In genomic region chrX:8271083-8271820, GRCm38 (mm10) we compare ENCODE assay signal across 9 mouse cellular contexts. TPM values are rescaled to one million over a fixed set of nuclear protein-coding genes. Genes with fewer than 3 reads are reported as not detected.
DNase-seq lines count a peak whose midpoint lies in the region; ATAC-seq and TF ChIP-seq lines count a peak whose summit lies in the region.
"Had no signal": no experiment of that assay in that cellular context is flagged by ENCODE, and none has a peak within 500 bp of the region (broad histone marks: within the 10 kb centered on the region; RNA-seq: fewer than 3 reads in every experiment).

TSS of gene Slc38a5 (plus strand) at chrX:8271133.

- H3K27ac ChIP-seq in lung, embryonic 15.5 days: peak within 1 kb of the TSS; percentile 66
- H3K27ac ChIP-seq in intestine, postnatal 0 days (ENCODE audit: low read depth, low read length): no peak within 1 kb of the TSS
- H3K27ac ChIP-seq in neural tube, embryonic 13.5 days (replicated peaks): no peak within 1 kb of the TSS

- no peak for TF ChIP-seq CTCF in intestine, postnatal 0 days (IDR thresholded peaks at IDR 0.05; ENCODE audit: low read depth)

- ATAC-seq in lung, embryonic 15.5 days (ENCODE audit: borderline replicate concordance, extremely low read depth, low FRiP score, low TSS enrichment): no peak
- no peak for ATAC-seq in intestine, postnatal 0 days
- ATAC-seq in neural tube, embryonic 13.5 days (ENCODE audit: low read depth): no peak

- H3K9me3 ChIP-seq in lung, embryonic 15.5 days: no peaks in the 10 kb centered on the region
- no peaks in the 10 kb centered on the region for H3K9me3 ChIP-seq in intestine, postnatal 0 days (ENCODE audit: control insufficient read depth)
- H3K9me3 ChIP-seq in neural tube, embryonic 13.5 days: no peaks in the 10 kb centered on the region

- WGBS in lung, embryonic 15.5 days: 15% methylated on average over 13 of the region's 15 CpGs
- WGBS in intestine, postnatal 0 days: 22% methylated on average over 14 of the region's 15 CpGs
- 22% methylated on average over 12 of the region's 15 CpGs for WGBS in neural tube, embryonic 13.5 days

- no peaks in the 10 kb centered on the region for H3K4me1 ChIP-seq in lung, embryonic 15.5 days
- no peaks in the 10 kb centered on the region for H3K4me1 ChIP-seq in intestine, postnatal 0 days (replicated peaks; ENCODE audit: control insufficient read depth, insufficient read depth, low read length)
- no peaks in the 10 kb centered on the region for H3K4me1 ChIP-seq in neural tube, embryonic 13.5 days (replicated peaks)

- H3K4me3 ChIP-seq in lung, embryonic 15.5 days: peak within 1 kb of the TSS; percentile 39
- H3K4me3 ChIP-seq in intestine, postnatal 0 days (ENCODE audit: low read depth, low read length): 0 out of 2 replicates have a peak within 1 kb of the TSS, but pooled peaks have one; percentile 2
- no peak within 1 kb of the TSS for H3K4me3 ChIP-seq in neural tube, embryonic 13.5 days

- H3K9ac ChIP-seq in lung, embryonic 15.5 days: peak within 1 kb of the TSS; percentile 19; the same call in 1 of the 2 replicates
- H3K9ac ChIP-seq in intestine, postnatal 0 days (ENCODE audit: low read depth, low read length): no peak within 1 kb of the TSS
- no peak within 1 kb of the TSS for H3K9ac ChIP-seq in neural tube, embryonic 13.5 days

- DNase-seq in embryo, embryonic 11 days: peak; percentile 4
- DNase-seq in embryo, embryonic 10 days (ENCODE audit: low spot score): no peak
- no peak for DNase-seq in lung, postnatal 4 days
- no peak for DNase-seq in adrenal gland, adult 18-20 months (ENCODE audit: low spot score in 2 of 2)
- DNase-seq in layer of hippocampus, adult 18-20 months (ENCODE audit: low spot score in 2 of 2): no peak
- DNase-seq: heart, postnatal 36 days had no signal

- H3K36me3 ChIP-seq in lung, embryonic 15.5 days: no peaks in the 10 kb centered on the region
- no peaks in the 10 kb centered on the region for H3K36me3 ChIP-seq in intestine, postnatal 0 days (ENCODE audit: control insufficient read depth, insufficient read depth)
- no peaks in the 10 kb centered on the region for H3K36me3 ChIP-seq in neural tube, embryonic 13.5 days

- H3K4me2 ChIP-seq in lung, embryonic 15.5 days: peak within 1 kb of the TSS; percentile 51
- peak within 1 kb of the TSS; percentile 47 for H3K4me2 ChIP-seq in intestine, postnatal 0 days (replicated peaks; ENCODE audit: low read depth)
- peak within 1 kb of the TSS; percentile 26; the same call in 1 of the 2 replicates for H3K4me2 ChIP-seq in neural tube, embryonic 13.5 days

- H3K27me3 ChIP-seq in lung, embryonic 15.5 days: no peaks in the 10 kb centered on the region
- no peaks in the 10 kb centered on the region for H3K27me3 ChIP-seq in intestine, postnatal 0 days (replicated peaks; ENCODE audit: control insufficient read depth, insufficient read depth, low read length)
- H3K27me3 ChIP-seq in neural tube, embryonic 13.5 days: 0 out of 2 replicates have a peak, but pooled peaks cover 6% of the 10 kb centered on the region

RNA-seq across cellular contexts. Expression of gene Slc38a5, which starts in this region (rescaled TPM):
- 90.1 and 98.9 TPM in 2 replicates for polyA plus RNA-seq in lung, embryonic 15.5 days (2015; fragmentation: Nextera tagmentation; extraction: Ambion mirVana)
- 1.1 and 1.3 TPM in 2 replicates for polyA plus RNA-seq in intestine, postnatal 0 days (2015; fragmentation: Nextera tagmentation; extraction: Ambion mirVana)
- polyA plus RNA-seq in neural tube, embryonic 13.5 days (2015; fragmentation: Nextera tagmentation; extraction: Ambion mirVana): 24.6 and 27.9 TPM in 2 replicates
- total RNA-seq in adrenal gland, adult 18-20 months (2021): under 1 TPM in 1 of 2 experiments, not detected in 1; 0.32 TPM
- 1 to 10 TPM; 2.0 to 2.1 TPM for total RNA-seq in layer of hippocampus, adult 18-20 months (2021)

Comparison
In these comparisons a context has a peak if more than half of its experiments do, and no peak if none do; other contexts are left out.
1. RNA of gene Slc38a5 (polyA plus RNA-seq): 90.1 to 98.9 TPM in lung, embryonic 15.5 days and 24.6 to 27.9 TPM in neural tube, embryonic 13.5 days; 1.1 to 1.3 TPM in intestine, postnatal 0 days; every median in the first group is over 10 times any median in the second.
2. Peak in every context shown above with its lines, with median percentiles within 50 percentile points of each other: H3K4me2 ChIP-seq.